Mouse (Mus musculus) monocyte, adult 59 days (primary cell): Measurements from ENCODE around the gene Btbd35f3. TPM values are rescaled to one million over a fixed set of nuclear protein-coding genes. Genes with fewer than 3 reads are reported as not detected.

ENCODE experiments used
- total RNA-seq, 2 experiments: library from RNA; stranded (reverse); gene quantifications; one replicate each; pipeline ENCODE4 v1.2.4; 2023

Btbd35f3 gene
- total RNA-seq: not detected

DNA sequence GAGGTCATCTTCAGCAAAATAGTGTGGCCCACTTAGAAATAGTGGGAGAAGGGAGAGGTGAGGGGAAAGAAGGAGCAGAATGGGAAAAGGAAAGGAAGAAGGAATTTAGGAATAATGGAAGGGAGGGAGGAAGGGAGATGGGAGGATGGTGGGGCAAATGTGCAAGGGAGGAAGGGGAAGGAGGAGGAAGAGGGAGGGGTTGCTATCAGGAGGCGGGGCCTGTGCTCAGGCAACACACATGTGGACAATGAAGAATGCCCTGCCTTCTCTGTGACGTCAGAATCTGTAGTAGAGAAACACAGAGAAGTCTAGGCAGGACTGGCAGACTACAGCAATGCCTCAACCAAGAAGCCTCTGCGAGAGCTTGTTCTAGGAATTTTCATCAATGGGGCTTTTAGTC is at the start of gene Btbd35f3:
Gene Btbd35f3 (plus strand): TSS at position 301 of the 400 bp plus-strand sequence.

Other genes starting within 250 kb of the Btbd35f3 start
- gene Btbd35f16, start 80.7 kb upstream of the Btbd35f3 start, total RNA-seq: not detected
- not detected for gene Btbd35f28, start 158.9 kb downstream of the Btbd35f3 start, total RNA-seq